Mouse (Mus musculus): ENCODE results near the gene Padi3.

DNA sequence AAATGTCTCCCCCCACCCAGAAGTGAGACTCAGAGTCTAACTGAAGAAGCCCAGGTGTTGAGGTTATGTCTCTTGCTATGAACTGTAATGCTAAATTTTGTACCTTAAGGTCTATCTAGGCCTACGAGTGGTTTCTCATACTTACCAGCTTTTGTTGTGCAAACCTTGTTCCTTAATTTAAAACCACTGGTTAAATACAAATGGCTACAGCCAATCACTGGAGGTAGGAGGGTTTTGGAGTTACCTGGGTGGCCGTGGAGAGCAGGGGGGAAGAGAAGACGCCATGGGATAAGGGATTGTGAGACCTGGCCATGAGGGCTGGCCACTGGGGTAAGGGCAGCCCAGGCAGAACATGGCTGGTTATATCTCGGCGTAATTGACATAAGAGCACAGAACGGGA, 22.2 kb downstream of the Padi3 start:
- TF ChIP-seq EP300 (IDR thresholded peaks at IDR 0.05; ENCODE audit: low read depth) (no peak), CTCF (IDR thresholded peaks at IDR 0.05; ENCODE audit: low read depth) (no peak)
